Mouse (Mus musculus) E14TG2a.4 (cell line): ENCODE data around the gene Arr3.

ENCODE experiments used
- CTCF ChIP-seq: conservative IDR thresholded peaks from 2 replicates; pipeline ENCODE4 v1.5.1; 2014; ENCODE audit warnings: low read length
- NANOG ChIP-seq: IDR thresholded peaks from 2 replicates; pipeline ENCODE4 v1.6.1; 2014; ENCODE audit warnings: borderline replicate concordance, low read length, mixed read lengths

DNA sequence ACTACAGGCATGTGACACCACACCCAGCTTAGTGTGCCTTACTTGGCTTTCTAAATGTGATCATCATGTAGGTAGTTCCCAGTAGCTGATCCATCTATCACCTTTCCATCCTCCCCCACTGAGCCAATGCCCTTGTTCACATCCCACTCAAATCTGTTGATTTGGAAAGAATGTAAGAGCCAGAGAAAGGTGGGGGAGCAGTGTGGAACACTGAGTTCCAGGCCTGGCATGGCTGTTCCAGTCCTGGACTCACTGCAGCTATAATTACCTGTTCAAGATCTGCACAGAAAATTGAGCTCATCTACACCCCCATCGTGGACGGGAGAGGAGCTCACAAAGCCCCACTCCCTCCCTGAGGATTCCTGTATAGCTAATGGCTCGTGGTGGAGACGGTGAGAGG, 5.5 kb upstream of the Arr3 start:
- TF ChIP-seq CTCF (no peak), NANOG (no peak)
